Mouse (Mus musculus) gastrocnemius, adult 8-10 months (tissue): ENCODE measurements at regions not wholly inside any gene's neighbourhood (a gene's known extent, or its start where the extent isn't known, plus 50 kb on each side); places are given as distances from the start of the nearest gene placed in this dataset.

Source experiments
- DNase-seq, 2 experiments: peaks; one replicate each; pipeline ENCODE4 v3.0.0; 2022; ENCODE audit warnings: low spot score in 2 of 2

DNA sequence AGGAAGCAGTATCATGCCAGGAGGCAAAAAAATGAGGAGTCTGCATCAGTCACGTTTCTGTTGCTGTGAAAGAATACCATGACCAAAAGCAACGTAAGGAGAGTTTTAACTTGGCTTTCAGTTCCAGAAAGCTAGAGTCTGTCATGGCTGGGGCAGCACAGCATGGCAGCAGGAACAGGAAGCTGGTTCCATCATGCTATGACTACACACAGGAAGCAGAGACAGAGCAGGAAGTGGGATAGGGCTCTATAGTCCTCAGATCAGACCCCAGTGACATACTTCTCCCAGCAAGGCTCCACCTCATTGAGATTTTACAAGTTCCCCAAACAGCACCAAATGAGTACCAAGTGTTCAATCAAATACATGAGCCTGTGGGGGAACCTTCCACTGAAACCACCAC lies 453.6 kb downstream of the Etnk1 start:
- no peak for DNase-seq

- peak in 1 of 2 experiments; percentile 8 for DNase-seq
Measured at GRCm38 (mm10) chr6:143622161-143622560, 455.1 kb downstream of the Etnk1 start.

- DNase-seq, result no peak
Measured at GRCm38 (mm10) chr6:143624901-143625300, 457.9 kb downstream of the Etnk1 start.

DNA sequence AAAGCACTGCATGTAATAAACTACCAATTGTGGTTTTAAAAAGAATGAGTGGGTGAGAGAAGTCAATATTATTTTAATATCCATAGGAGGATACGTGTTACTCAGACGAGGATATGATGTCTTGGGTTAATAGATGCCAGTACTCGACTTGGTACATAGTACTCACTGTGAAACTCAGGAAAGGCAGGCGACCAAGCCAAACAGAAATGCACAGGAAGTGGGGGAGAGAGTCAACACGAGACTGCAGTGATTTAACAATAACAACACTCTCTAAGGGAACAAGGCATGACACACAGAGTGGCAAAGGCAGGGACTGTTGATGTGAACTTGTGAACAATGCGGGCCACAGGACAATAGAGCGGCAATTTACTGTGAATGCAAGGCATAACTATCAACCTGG lies 464.6 kb downstream of the Etnk1 start:
- DNase-seq, result no peak

DNA sequence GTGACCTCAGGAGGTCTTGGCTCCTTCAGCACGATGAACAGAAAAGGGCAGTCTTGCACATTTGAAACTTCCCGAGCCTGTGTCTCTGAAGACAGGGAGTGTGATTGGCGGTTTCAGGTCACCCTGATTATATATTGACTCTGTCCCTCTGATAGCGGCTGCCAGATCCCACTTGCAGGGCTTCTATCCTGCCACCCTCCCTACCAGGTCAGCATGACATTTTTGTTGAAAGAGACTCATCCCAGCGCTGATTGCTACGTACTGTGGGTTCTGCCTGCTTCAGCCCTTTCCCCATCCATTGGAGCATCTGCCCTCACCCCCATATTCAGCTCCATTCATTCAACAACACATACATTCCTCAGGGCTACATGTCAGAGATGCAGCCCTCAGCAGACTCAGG lies 466.7 kb downstream of the Etnk1 start:
- no peak for DNase-seq

DNA sequence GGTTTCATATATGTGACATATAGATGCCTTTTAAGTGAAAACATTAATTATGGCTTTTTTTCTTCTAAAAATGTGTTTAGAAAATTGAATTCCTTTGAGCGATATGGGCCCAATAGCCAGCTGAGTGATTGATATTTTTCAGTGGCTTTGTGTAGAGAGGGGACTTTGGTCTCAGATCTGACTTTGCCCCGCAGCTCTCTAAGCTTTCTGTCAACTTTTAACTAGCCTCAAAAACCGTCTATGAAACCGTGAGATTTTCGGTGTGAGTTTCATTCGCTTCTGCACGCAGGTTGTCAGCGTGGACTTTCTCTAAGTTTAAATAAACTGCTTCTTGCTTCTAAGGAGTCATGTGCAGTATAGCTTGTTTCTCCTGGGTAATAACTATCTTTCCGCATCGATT lies 467.3 kb downstream of the Etnk1 start:
- DNase-seq, result no peak

DNA sequence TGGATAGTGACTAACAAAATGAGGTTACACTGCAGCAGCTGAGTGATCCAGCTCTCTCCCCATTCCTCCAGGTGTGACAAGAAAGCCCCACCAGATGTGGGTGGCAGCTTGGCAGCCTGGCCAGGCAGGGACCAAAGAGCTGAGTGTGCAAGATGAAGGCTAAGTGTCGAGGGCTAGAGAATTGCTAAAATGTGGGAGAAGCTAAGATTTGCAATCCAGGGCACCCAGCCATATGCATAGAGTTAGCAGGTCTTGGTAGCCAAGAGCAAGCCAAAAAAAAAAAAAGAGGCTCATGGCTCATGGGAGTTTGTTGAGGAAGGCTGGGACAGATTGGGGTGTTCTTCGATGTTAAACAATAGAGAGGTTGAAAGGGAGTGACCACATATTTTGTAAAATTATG lies 468.0 kb downstream of the Etnk1 start:
- no peak for DNase-seq

DNA sequence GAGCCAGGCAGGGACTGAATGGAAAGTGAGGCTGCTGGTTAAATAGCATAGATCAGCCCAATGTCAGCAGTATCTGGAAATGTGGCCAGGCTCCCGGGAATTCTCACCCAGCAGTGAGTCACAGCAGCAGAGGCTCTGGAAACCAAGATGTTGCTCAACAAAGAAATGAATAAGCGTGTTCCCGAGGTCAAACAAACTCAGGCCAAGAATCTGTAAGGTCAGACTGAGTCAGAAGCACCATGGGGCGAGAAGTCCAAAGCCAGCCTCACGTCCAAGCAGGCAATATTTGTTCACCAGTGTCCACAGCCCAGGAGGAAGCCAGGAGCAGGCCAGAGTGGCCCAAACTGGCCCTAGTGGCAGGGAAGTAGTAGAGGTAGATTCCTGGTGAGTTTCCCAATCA lies 473.6 kb downstream of the Etnk1 start:
- DNase-seq, result peak; percentile 29 to 48

DNA sequence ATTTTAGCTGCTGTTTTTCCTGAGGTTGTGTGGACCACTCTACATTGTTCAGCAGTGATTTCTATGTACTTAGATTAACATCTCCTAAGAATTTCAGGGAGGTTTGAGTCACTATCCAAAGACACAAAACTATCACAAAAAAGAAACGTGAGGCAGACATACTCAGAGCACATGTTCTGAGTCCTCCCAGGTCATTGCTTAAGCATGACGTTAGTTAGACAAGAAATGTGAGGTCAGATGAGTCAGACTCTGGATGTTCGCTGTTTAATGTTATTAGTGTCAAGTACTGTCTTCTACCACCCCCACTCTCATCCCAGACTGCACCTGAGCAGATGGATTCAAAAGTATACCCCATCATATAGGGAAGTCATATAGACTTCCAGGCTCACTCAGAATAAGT lies 475.0 kb downstream of the Etnk1 start:
- no peak for DNase-seq

DNA sequence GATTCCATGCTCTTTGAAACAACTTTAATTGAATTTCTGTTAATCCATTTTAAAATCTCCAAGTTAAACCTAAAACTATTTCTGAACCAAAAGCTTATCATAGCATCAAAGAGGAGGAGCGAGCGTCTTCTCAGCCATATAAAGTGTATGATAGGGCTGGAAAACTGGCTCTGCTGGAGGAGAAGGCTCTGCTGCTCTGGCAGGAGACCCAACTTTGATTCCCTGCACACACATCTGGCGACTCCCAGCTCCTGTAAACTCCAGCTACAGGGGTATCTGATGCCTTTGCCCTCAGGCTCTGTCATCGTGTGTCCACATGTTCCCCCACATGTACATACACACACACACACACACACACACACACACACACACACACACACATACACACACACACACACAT lies 479.0 kb downstream of the Etnk1 start:
- no peak for DNase-seq

- no peak for DNase-seq
Measured at GRCm38 (mm10) chr6:143648501-143648900, 481.5 kb downstream of the Etnk1 start.

DNA sequence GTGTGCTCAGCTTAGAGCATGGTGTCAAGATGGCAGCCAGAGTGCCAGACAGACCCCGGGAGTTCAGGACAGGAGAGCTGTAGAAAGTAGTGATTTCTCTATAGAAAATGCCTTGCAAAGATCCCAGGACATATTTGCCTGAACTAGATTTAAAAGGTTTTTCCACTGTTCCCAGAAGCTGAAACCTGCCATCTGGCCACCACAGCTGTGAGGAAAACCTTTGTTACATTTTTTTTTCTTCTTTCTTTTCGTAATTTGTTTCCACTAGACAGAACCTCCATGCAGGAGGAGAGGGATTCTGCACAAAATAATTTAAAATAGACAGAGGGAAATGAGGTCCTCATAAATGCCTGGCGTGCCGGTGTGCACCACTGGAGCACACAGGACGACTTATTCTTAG lies 489.6 kb downstream of the Etnk1 start:
- no peak for DNase-seq

DNA sequence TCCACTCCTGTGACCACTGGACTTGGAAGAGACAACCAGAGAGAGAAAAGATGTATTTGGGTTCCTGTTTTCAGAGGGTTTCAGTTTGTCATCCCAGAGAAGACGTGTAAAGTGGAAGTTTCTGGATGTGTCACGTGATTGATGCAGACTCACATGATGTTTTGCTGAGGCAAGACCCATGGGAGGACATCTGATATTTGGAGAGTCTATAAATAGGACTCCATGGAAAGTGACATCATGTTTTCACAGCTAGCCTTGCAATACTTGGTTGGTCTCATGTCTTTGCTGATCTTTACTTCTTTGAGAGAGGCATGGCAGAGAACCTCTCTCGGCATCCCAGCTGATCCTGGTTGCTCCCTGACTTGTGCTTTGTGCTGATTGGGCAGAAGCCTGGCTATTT lies 493.8 kb downstream of the Etnk1 start:
- no peak for DNase-seq

- no peak for DNase-seq
Measured at GRCm38 (mm10) chr6:143663306-143663705, 496.3 kb downstream of the Etnk1 start.

GRCm38 (mm10) chr6:143665374-143665773 lies 498.4 kb downstream of the Etnk1 start:
- no peak for DNase-seq

GRCm38 (mm10) chr6:143668551-143668950 lies 501.5 kb downstream of the Etnk1 start:
- no peak for DNase-seq

DNA sequence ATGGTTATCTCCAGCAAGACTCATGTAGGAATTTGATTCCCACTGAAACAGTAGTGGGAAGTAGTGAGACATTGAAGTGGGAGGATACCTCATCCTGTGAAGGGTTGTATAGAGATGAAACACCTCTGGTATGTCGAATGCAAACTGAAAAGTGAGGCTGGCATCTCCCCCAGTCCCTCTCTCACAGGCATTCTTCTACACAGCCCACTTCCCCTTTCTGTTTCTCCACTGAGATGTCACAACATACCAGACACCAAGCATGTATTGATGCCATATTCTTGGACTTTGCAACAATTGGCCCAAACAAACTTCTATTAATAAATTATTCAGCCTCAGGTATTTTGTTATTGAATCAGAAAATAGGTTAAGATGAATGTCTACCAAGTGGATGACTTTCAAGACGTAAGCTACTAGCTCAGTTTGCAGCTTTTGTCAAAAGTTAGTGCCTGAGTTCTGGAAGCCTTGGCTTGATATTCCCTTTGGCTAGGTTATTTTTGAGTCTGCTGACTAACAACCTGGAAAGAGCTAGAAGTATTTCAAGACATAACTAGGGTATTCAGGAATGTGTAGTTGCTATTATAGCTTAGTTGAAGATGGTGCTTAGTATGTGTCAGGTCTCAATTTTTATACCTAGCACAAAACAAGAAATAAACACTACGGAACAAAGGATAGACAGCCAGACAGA lies 502.6 kb downstream of the Etnk1 start:
- DNase-seq, result no peak

DNA sequence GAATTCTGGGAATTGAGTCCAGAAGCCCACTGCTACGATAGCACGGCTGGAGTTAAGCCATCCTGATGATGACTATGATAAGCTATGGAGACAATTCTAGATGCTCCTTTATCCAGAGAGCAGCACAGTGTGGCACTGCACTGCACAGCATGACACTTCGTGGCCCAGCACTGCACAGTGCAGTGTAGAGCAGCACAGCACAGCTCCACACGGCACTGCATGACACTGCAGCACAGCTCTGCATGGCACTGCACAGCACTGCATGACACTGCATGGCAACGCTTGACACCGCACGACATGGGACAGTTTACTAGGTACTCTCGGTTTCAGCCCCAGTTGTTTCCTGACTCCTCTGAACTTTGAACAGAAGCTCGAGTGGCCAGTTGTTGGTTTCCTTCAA lies 523.1 kb downstream of the Etnk1 start:
- no peak for DNase-seq

DNA sequence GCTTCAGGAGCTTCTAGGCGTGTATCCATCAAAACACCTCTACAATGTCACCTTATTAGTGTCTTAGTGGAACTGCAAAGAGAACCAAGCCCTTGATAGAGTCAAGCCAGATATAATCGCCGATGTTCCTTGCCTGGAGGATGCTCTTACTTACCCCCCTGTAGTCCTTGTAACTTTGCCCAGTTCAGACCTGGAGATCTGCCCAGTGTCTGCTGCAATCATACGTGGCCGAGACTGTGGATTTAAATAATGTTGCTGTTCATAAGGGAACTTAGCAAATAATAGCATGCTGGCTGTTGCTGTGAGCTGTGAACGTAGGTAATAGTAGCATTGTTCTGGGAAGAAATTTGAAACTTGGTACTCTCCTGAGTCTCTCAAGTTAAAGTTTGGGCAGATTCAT lies 523.8 kb downstream of the Etnk1 start:
- no peak for DNase-seq

DNA sequence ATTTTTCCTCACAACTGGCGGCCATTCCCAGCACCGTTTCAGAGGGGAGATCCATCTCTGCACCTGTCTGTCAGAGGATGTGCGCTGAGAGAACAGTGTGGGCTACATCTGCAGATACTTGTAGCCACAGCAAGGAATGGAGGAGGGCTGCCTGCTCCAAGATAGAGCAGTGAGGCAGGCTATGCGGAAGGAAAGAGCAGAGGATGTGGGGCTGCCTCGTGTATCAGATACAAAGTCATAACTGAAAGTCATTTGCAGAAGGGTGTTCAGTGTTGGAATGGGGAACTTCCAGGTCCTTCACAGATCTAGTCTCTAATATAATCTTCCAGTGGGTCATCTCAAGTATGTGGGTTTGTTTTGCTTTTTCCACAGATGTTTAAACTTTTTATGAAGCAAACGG lies 531.0 kb downstream of the Etnk1 start:
- DNase-seq, result no peak

- no peak for DNase-seq
Measured at GRCm38 (mm10) chr6:143703984-143704383, 537.0 kb downstream of the Etnk1 start.

GRCm38 (mm10) chr6:143706451-143706850 lies 539.4 kb downstream of the Etnk1 start:
- DNase-seq, result no peak

- no peak for DNase-seq
Measured at GRCm38 (mm10) chr6:143714461-143714860, 547.4 kb downstream of the Etnk1 start.

DNA sequence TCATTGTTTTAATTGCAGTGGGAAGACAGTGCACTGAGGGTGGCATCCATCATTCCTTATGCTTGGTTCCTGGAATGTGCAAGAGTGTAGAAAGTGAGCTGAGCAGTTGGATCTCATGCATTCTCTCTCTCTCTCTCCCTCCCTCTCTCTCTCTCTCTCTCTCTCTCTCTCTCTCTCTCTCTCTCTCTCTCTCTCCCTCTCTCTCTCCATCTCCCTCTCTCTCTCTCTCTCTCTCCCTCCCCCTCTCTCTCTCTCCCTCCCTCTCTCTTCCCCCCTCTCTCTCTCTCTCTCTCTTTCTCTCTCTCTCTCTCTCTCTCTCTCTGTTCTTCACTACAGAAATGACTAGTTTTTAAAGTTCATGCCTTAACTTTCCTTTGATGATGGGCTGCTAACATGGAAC lies 583.1 kb downstream of the Etnk1 start:
- no peak for DNase-seq
